Mouse (Mus musculus) embryonic facial prominence, embryonic 10.5 days (tissue): ENCODE measurements around the gene Zfp729a. TPM values are rescaled to one million over a fixed set of nuclear protein-coding genes. Genes with fewer than 3 reads are reported as not detected.
"Not testable (repeated sequence)": the region's sequence is repeated elsewhere in the genome, so short reads cannot be mapped to it uniquely, and the experiment has no call there.

Source experiments
- DNase-seq: peaks from one replicate; pipeline ENCODE4 v3.0.0-alpha.2; 2017; ENCODE audit warnings: low spot score
- H3K27ac ChIP-seq: fragments of 300-500 bp; sonication (generic); replicated peaks from 2 replicates; pipeline ENCODE4 v1.5.1; 2016; ENCODE audit warnings: mild to moderate bottlenecking
- H3K27me3 ChIP-seq: fragments of 300-500 bp; sonication (generic); replicated peaks from 2 replicates; pipeline ENCODE4 v1.6.1; 2016; ENCODE audit warnings: low read depth, mild to moderate bottlenecking; ENCODE audit not compliant: poor library complexity, severe bottlenecking
- H3K36me3 ChIP-seq: fragments of 300-500 bp; sonication (generic); replicated peaks from 2 replicates; pipeline ENCODE4 v1.6.1; 2016; ENCODE audit warnings: mild to moderate bottlenecking, moderate library complexity
- H3K4me1 ChIP-seq: fragments of 300-500 bp; sonication (generic); 2 replicates; pipeline ENCODE4 v1.6.1; 2016
- H3K4me3 ChIP-seq: fragments of 300-500 bp; sonication (generic); 2 replicates; pipeline ENCODE4 v1.5.1; 2016; ENCODE audit warnings: mild to moderate bottlenecking, moderate library complexity
- H3K9me3 ChIP-seq: fragments of 300-500 bp; sonication (generic); 2 replicates; pipeline ENCODE4 v1.6.1; 2016; ENCODE audit warnings: mild to moderate bottlenecking
- WGBS: fragments of 180-500 bp; shearing (Covaris S2); methylation state at CpG from one replicate; pipeline ENCODE4 v1.1.7; 2016; 5-methylcytosine and 5-hydroxymethylcytosine counted together
- polyA plus RNA-seq: library from polyadenylated mRNA; unstranded; fragments of >200 nt; fragmentation: Nextera tagmentation; extraction: Ambion mirVana; gene quantifications from 2 replicates; pipeline ENCODE4 v1.2.1, GENCODE M21; 2016

The Zfp729a gene
- polyA plus RNA-seq: 2.4 and 2.5 TPM in 2 replicates

DNA sequence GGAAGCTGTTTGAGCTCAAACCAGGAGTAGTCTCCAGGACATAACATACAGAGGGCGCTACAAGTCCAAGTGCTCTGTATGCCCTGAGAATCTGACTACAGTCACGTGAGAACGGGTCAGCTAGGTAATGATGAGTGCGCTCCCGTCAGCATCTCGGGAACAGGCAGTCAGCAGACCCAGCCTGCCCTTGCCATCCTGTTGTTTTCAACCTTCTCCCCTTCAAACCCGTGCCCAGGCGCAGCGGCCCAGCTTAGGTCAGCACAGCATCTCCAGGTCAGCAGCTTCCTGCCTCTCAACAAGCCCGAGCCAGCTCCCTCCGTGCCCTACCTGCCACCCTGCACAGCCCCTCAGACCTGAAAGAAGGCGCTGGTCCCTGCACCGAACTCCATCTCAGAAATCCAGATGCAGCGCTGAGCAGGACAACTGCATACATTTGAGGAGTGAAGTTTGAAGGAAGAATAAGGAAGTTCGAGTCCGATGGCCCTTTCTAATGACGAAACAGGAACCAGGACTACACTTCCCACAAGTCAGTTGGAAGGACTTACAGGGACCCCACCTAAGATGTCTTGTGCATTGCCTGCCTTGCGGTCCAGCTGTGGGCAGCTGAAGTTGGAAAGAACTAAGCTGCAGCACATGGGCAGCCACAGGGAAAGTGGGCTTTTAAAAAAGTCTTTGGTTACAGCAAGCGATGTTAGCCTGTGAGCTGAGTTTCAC lies at the start of gene Zfp729a, which contains the start of gene Gm49345:
Gene Zfp729a (minus strand): TSS at position 498 of the 714 bp plus-strand sequence.
Gene Gm49345 (minus strand): TSS at position 476 of the 714 bp plus-strand sequence.
- peak; percentile 84 for DNase-seq
- Histone ChIP-seq H3K9me3 (no peaks in the 10 kb centered on the region), H3K27ac (peak within 1 kb of the TSS; percentile 83), H3K36me3 (no peaks in the 10 kb centered on the region), H3K27me3 (no peaks in the 10 kb centered on the region), H3K4me3 (peak within 1 kb of the TSS; percentile 84), H3K4me1 (peaks cover 4% of the 10 kb centered on the region)
- WGBS: 0% methylated on average over 19 of the region's 19 CpGs

DNA sequence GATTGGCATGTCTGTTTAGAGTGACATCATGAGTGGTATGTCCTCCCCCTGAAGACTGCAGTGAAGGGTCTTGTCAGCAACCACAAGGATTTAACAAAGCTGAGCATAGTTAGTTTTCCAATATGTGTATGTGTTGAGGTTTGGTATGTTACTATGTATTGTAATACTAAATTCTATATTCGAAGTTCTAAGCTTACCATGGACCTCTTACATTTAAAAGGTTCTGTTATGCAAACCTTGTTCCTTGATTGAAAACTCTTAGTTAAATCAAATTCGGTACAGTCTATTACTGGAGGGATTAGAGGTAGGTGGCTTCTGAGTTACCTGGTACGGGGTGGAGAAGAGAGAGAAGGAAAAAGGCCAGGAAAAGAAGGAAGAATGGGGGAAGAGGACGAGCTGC lies 49.4 kb upstream of the Zfp729a start, which contains the start of gene Zfp738:
Gene Zfp738 (minus strand): TSS at position 101 of the 400 bp plus-strand sequence.
- Histone ChIP-seq H3K36me3 (no peaks in the 10 kb centered on the region), H3K27me3 (no peaks in the 10 kb centered on the region), H3K9me3 (no peaks in the 10 kb centered on the region), H3K4me3 (no peak within 1 kb of the TSS), H3K4me1 (peaks cover 3% of the 10 kb centered on the region), H3K27ac (no peak within 1 kb of the TSS)
- WGBS: 85% methylated on average over 4 of the region's 4 CpGs
- DNase-seq: no peak

DNA sequence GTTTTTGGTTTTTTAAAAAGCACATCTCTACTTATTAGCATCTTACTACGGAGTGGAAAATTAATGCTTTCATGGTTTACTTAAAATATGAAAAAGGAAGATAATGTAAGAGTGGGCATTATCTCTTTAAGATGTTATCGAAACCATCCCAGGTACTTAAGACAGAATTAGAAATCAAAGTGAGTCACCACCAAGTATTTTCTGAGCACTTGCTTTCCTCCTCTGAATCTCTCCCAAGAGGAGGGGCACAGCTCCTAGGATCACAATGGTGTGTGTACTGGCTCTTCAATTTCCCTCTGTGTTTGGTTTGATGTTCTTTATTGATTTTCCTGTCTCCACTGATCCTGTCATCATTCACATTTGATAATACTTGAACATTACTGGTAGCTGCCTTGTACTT lies 46.2 kb upstream of the Zfp729a start:
- WGBS: 68% methylated on average over 2 of the region's 2 CpGs
- Histone ChIP-seq H3K27ac (peak overlapping the region; percentile 80), H3K4me3 (peak overlapping the region; percentile 75)
- H3K9me3 ChIP-seq, DNase-seq, H3K27me3 ChIP-seq, H3K4me1 ChIP-seq, H3K36me3 ChIP-seq: not testable (repeated sequence)

DNA sequence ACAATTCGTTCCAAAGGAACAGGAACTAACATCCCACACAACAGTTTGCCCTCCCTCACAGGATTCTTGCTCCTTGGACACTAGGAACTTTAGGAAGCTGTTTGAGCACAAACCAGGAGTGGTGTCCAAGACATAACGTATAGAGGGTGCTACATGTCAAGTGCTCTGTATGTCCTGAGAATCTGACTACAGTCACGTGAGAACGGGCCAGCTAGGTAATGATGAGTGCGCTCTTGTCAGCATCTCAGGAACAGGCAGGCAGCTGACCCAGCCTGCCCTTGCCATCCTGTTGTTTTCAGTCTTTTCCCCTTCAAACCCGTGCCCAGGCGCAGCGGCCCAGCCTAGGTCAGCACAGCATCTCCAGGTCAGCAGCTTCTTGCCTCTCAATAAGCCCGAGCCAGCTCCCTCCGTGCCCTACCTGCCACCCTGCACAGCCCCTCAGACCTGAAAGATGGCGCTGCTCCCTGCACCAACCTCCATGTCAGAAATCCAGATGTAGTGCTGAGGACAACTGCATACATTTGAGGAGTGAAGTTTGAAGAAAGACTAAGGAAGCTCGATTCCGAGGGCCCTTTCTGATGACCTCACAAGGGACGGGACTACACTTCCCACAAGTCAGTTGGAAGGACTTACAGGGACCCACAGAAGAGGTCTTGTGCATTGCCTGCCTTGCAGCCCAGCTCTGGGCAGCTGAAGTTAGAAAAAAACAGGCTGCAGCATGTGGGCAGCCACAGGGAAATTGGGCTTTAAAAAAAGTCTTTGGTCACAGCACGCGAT lies 45.6 kb upstream of the Zfp729a start:
- 15% methylated on average over 16 of the region's 16 CpGs for WGBS
- not testable (repeated sequence) for H3K36me3 ChIP-seq, H3K4me1 ChIP-seq, H3K9me3 ChIP-seq, H3K27me3 ChIP-seq
- Histone ChIP-seq H3K27ac (peak overlapping the region; percentile 80), H3K4me3 (peak overlapping the region; percentile 75)
- peak; percentile 82 for DNase-seq

DNA sequence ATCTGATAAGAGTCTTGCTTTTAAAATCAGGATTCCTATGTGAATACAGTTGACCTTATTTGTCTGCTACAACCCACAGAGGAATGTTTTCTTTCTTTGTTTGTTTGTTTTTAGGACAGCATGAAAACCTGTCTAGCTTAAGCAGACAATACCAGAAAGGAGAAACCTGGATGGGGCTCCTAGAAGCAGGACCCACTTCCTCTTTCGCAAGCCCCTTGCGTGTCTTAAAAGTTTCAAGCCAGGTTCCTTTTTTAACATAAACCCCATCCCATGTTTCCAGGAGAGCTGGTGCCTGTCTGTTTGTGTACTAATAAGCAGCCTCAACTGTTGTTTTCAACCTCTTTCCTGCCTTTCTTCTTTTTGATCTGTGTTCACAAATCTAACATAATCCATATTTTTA lies 37.3 kb upstream of the Zfp729a start:
- DNase-seq: no peak
- Histone ChIP-seq H3K36me3 (peaks cover 11% of the 10 kb centered on the region), H3K27me3 (no peaks in the 10 kb centered on the region), H3K4me3 (no peak overlapping the region), H3K4me1 (no peaks in the 10 kb centered on the region), H3K9me3 (no peaks in the 10 kb centered on the region), H3K27ac (no peak overlapping the region)
- 93% methylated on average over 2 of the region's 2 CpGs for WGBS

DNA sequence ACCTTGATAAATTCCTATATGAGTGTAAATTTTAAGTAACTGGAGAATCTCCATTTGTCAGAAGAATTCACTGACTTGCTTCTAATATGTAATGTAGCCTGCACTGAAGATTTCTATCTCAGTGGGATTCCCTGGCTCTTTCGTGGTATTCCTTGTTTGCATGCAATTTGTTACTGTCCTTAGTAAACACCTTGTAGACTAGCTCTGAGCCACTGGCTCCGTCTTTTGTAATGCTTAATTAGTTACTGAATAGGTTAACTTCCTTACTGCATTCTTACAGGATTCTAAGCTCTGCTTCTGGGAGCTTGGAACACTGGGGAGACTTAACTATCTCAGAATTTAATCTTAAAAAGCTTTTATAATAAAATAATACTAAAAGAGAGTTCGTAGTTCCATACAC lies 14.9 kb upstream of the Zfp729a start:
- Histone ChIP-seq H3K4me3 (no peak overlapping the region), H3K27me3 (no peaks in the 10 kb centered on the region), H3K27ac (no peak overlapping the region), H3K36me3 (no peaks in the 10 kb centered on the region), H3K4me1 (no peaks in the 10 kb centered on the region), H3K9me3 (no peaks in the 10 kb centered on the region)
- no peak for DNase-seq
- 46% methylated on average over 3 of the region's 3 CpGs for WGBS

DNA sequence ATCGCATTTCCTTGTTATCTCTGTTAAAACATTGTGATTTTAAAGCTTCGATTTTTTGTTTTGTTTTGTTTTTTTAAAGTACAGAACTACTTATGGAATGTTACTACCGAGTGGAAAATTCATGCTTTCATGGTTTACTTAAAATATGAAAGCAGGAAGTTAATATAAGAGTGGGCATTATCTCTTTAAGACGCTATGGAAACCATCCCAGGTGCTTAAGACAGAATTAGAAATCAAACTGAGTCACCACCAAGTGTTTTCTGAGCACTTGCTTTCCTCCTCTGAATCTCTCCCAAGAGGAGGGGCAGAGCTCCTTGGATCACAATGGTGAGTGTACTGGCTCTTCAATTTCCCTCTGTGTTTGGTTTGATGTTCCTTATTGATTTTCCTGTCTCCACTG lies 27.5 kb downstream of the Zfp729a start:
- DNase-seq: no peak
- WGBS: 93% methylated on average over 4 of the region's 4 CpGs

DNA sequence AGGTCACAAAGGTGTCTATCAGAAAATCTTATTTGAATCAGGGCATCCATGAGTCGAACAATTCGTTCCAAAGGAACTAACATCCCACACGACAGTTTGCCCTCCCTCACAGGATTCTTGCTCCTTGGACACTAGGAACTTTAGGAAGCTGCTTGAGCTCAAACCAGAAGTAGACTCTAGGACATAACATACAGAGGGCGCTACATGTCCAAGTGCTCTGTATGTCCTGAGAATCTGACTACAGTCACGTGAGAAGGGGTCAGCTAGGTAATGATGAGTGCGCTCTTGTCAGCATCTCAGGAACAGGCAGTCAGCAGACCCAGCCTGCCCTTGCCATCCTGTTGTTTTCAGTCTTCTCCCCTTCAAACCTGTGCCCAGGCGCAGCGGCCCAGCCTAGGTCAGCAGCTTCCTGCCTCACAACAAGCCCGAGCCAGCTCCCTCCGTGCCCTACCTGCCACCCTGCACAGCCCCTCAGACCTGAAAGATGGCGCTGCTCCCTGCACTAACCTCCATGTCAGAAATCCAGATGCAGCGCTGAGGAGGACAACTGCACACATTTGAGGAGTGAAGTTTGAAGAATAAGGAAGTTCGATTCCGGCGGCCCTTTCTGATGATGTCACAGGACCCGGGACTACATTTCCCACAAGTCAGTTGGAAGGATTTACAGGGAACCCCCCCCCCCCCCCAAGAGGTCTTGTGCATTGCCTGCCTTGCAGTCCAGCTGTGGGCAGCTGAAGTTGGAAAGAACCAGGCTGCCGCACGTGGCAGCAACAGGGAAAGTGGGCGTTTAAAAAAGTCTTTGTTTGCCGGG lies 28.3 kb downstream of the Zfp729a start, which contains the start of gene Zfp729b:
Gene Zfp729b (minus strand): TSS at position 642 of the 811 bp plus-strand sequence.
- H3K4me1 ChIP-seq: peaks cover 6% of the 10 kb centered on the region
- peak; percentile 90 for DNase-seq
- H3K36me3 ChIP-seq: 0 out of 2 replicates have a peak, but pooled peaks cover 2% of the 10 kb centered on the region
- 0 out of 2 replicates have a peak, but pooled peaks cover 4% of the 10 kb centered on the region for H3K9me3 ChIP-seq
- no peaks in the 10 kb centered on the region for H3K27me3 ChIP-seq
- 3% methylated on average over 20 of the region's 20 CpGs for WGBS
- peak within 1 kb of the TSS; percentile 85 for H3K27ac ChIP-seq
- peak within 1 kb of the TSS; percentile 74 for H3K4me3 ChIP-seq

More for the DNA sequence above, 27.5 kb downstream of the Zfp729a start:
- H3K36me3 ChIP-seq: 0 out of 2 replicates have a peak, but pooled peaks cover 2% of the 10 kb centered on the region
- H3K27ac ChIP-seq: no peak overlapping the region
- H3K27me3 ChIP-seq: no peaks in the 10 kb centered on the region
- H3K4me3 ChIP-seq: no peak overlapping the region
- H3K9me3 ChIP-seq: 0 out of 2 replicates have a peak, but pooled peaks cover 4% of the 10 kb centered on the region
- peaks cover 6% of the 10 kb centered on the region for H3K4me1 ChIP-seq

DNA sequence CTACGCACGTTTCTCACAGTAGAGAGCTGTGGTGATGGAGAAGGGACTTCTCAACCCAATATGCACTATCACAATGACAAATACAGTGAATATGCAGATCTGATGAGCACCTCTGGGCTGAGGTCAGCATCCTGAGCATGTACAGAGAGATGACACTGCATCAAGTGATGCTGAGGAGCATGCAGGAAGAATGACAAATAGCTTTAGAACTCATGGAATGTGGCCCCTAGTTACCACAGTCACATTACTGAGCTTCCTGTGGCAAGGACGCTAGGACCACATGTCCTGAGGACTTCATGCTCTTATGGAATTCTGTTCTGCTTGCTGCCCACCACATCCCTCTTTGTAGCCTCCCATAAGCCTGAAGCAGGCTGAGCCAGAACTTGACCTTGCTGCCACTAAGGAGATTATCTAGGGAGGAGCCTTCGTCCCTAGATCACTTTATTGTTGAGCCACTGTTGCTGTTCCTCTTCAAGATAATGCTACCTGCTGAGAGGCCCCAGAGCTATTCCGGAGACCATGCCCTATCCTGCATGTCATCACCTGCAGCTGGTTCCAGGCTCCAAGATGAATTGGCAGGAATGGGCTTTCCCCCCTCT lies 64.9 kb downstream of the Zfp729a start:
- H3K4me3 ChIP-seq: no peak overlapping the region
- no peaks in the 10 kb centered on the region for H3K36me3 ChIP-seq
- WGBS: 79% methylated on average over 5 of the region's 5 CpGs

More for the DNA sequence above, 64.9 kb downstream of the Zfp729a start:
- DNase-seq: no peak
- no peaks in the 10 kb centered on the region for H3K9me3 ChIP-seq
- H3K27me3 ChIP-seq: no peaks in the 10 kb centered on the region
- H3K4me1 ChIP-seq: no peaks in the 10 kb centered on the region
- no peak overlapping the region for H3K27ac ChIP-seq
